Mouse (Mus musculus): ENCODE results near the gene Capg. TPM values are rescaled to one million over a fixed set of nuclear protein-coding genes. Genes with fewer than 3 reads are reported as not detected.
A peak's percentile ranks its signal among the peaks of the same experiment; 100 is the strongest.

Gene Capg
- polyA plus RNA-seq (2016; fragmentation: Nextera tagmentation; extraction: Ambion mirVana) = 25.9 and 28.0 TPM in 2 replicates

GRCm38 (mm10) chr6:72544283-72544987 lies at the start of gene Capg:
Capg (plus strand) TSS chr6:72544391.
- Histone ChIP-seq H3K4me3 (peak within 1 kb of the TSS; percentile 22), H3K4me1 (peaks cover 7% of the 10 kb centered on the region; the same call in 1 of the 2 replicates), H3K36me3 (no peaks in the 10 kb centered on the region), H3K9ac (no peak within 1 kb of the TSS), H3K9me3 (no peaks in the 10 kb centered on the region), H3K27me3 (no peaks in the 10 kb centered on the region), H3K4me2 (replicated peaks) (peak within 1 kb of the TSS; percentile 45), H3K27ac (peak within 1 kb of the TSS; percentile 65; the same call in 1 of the 2 replicates)
- WGBS = 9% methylated on average over 23 of the region's 23 CpGs
- ATAC-seq (ENCODE audit: insufficient number of reproducible peaks, insufficient read depth, low FRiP score, low TSS enrichment) = no peak; the same call in 1 of the 2 replicates

GRCm38 (mm10) chr6:72498950-72499349 lies 45.2 kb upstream of the Capg start:
- Histone ChIP-seq H3K27me3 (no peaks in the 10 kb centered on the region), H3K4me3 (no peak overlapping the region), H3K9ac (no peak overlapping the region), H3K27ac (no peak overlapping the region), H3K4me1 (0 out of 2 replicates have a peak, but pooled peaks cover 4% of the 10 kb centered on the region), H3K9me3 (no peaks in the 10 kb centered on the region), H3K4me2 (replicated peaks) (no peak overlapping the region), H3K36me3 (no peaks in the 10 kb centered on the region)
- 50% methylated on average over 5 of the region's 5 CpGs for WGBS
- ATAC-seq (ENCODE audit: insufficient number of reproducible peaks, insufficient read depth, low FRiP score, low TSS enrichment) = no peak

- Histone ChIP-seq H3K9me3 (no peaks in the 10 kb centered on the region), H3K4me3 (no peak overlapping the region), H3K36me3 (no peaks in the 10 kb centered on the region), H3K4me1 (0 out of 2 replicates have a peak, but pooled peaks cover 5% of the 10 kb centered on the region), H3K9ac (no peak overlapping the region), H3K4me2 (replicated peaks) (no peak overlapping the region), H3K27me3 (no peaks in the 10 kb centered on the region), H3K27ac (no peak overlapping the region)
- no peak for ATAC-seq (ENCODE audit: insufficient number of reproducible peaks, insufficient read depth, low FRiP score, low TSS enrichment)
Measured at GRCm38 (mm10) chr6:72503309-72503708, 40.9 kb upstream of the Capg start.

- WGBS = 84% methylated on average over 2 of the region's 2 CpGs
- no peak for ATAC-seq (ENCODE audit: insufficient number of reproducible peaks, insufficient read depth, low FRiP score, low TSS enrichment)
- Histone ChIP-seq H3K9me3 (no peaks in the 10 kb centered on the region), H3K9ac (no peak overlapping the region), H3K27ac (no peak overlapping the region), H3K4me3 (no peak overlapping the region), H3K36me3 (no peaks in the 10 kb centered on the region), H3K27me3 (no peaks in the 10 kb centered on the region), H3K4me1 (0 out of 2 replicates have a peak, but pooled peaks cover 7% of the 10 kb centered on the region), H3K4me2 (replicated peaks) (no peak overlapping the region)
Measured at GRCm38 (mm10) chr6:72503939-72504338, 40.3 kb upstream of the Capg start.

GRCm38 (mm10) chr6:72506104-72506503 lies 38.1 kb upstream of the Capg start:
- no peak for ATAC-seq (ENCODE audit: insufficient number of reproducible peaks, insufficient read depth, low FRiP score, low TSS enrichment)
- H3K4me2 ChIP-seq (replicated peaks) = no peak overlapping the region
- no peaks in the 10 kb centered on the region for H3K9me3 ChIP-seq

GRCm38 (mm10) chr6:72508596-72508995 lies 35.6 kb upstream of the Capg start:
- ATAC-seq (ENCODE audit: insufficient number of reproducible peaks, insufficient read depth, low FRiP score, low TSS enrichment) = no peak
- Histone ChIP-seq H3K9me3 (no peaks in the 10 kb centered on the region), H3K27ac (peak overlapping the region; percentile 32; the same call in 1 of the 2 replicates), H3K9ac (no peak overlapping the region), H3K27me3 (no peaks in the 10 kb centered on the region), H3K4me3 (no peak overlapping the region), H3K36me3 (no peaks in the 10 kb centered on the region), H3K4me1 (peaks cover 23% of the 10 kb centered on the region; the same call in 1 of the 2 replicates), H3K4me2 (replicated peaks) (no peak overlapping the region)
- WGBS = 71% methylated on average over 4 of the region's 4 CpGs

More at GRCm38 (mm10) chr6:72506104-72506503, 38.1 kb upstream of the Capg start:
- H3K4me1 ChIP-seq = 0 out of 2 replicates have a peak, but pooled peaks cover 8% of the 10 kb centered on the region
- no peak overlapping the region for H3K4me3 ChIP-seq
- no peaks in the 10 kb centered on the region for H3K27me3 ChIP-seq
- WGBS = 66% methylated on average over 1 of the region's 1 CpGs
- no peaks in the 10 kb centered on the region for H3K36me3 ChIP-seq
- no peak overlapping the region for H3K27ac ChIP-seq
- H3K9ac ChIP-seq = no peak overlapping the region

- ATAC-seq (ENCODE audit: insufficient number of reproducible peaks, insufficient read depth, low FRiP score, low TSS enrichment) = no peak
- 82% methylated on average over 2 of the region's 2 CpGs for WGBS
- no peak overlapping the region for H3K27ac ChIP-seq
Measured at GRCm38 (mm10) chr6:72509872-72510435, 34.2 kb upstream of the Capg start.

GRCm38 (mm10) chr6:72510686-72511421 lies 33.3 kb upstream of the Capg start:
- Histone ChIP-seq H3K9me3 (no peaks in the 10 kb centered on the region), H3K27ac (peak overlapping the region; percentile 36; the same call in 1 of the 2 replicates), H3K36me3 (no peaks in the 10 kb centered on the region), H3K4me2 (replicated peaks) (no peak overlapping the region), H3K4me3 (no peak overlapping the region), H3K4me1 (peaks cover 19% of the 10 kb centered on the region; the same call in 1 of the 2 replicates), H3K9ac (no peak overlapping the region), H3K27me3 (no peaks in the 10 kb centered on the region)
- WGBS = 68% methylated on average over 6 of the region's 6 CpGs
- no peak for ATAC-seq (ENCODE audit: insufficient number of reproducible peaks, insufficient read depth, low FRiP score, low TSS enrichment)

More at GRCm38 (mm10) chr6:72509872-72510435, 34.2 kb upstream of the Capg start:
- Histone ChIP-seq H3K4me2 (replicated peaks) (no peak overlapping the region), H3K4me1 (peaks cover 19% of the 10 kb centered on the region; the same call in 1 of the 2 replicates), H3K9me3 (no peaks in the 10 kb centered on the region), H3K36me3 (no peaks in the 10 kb centered on the region), H3K27me3 (no peaks in the 10 kb centered on the region), H3K9ac (no peak overlapping the region), H3K4me3 (no peak overlapping the region)

- no peaks in the 10 kb centered on the region for H3K9me3 ChIP-seq
- H3K4me1 ChIP-seq = peaks cover 19% of the 10 kb centered on the region; the same call in 1 of the 2 replicates
- H3K36me3 ChIP-seq = no peaks in the 10 kb centered on the region
- H3K27ac ChIP-seq = peak overlapping the region; percentile 84
- peak overlapping the region; percentile 61 for H3K9ac ChIP-seq
- peak overlapping the region; percentile 26 for H3K4me3 ChIP-seq
- WGBS = 5% methylated on average over 33 of the region's 33 CpGs
- H3K4me2 ChIP-seq (replicated peaks) = peak overlapping the region; percentile 56
- H3K27me3 ChIP-seq = no peaks in the 10 kb centered on the region
- peak; percentile 66 for ATAC-seq (ENCODE audit: insufficient number of reproducible peaks, insufficient read depth, low FRiP score, low TSS enrichment)
Measured at GRCm38 (mm10) chr6:72512386-72513070, 31.7 kb upstream of the Capg start.

GRCm38 (mm10) chr6:72513071-72513440 lies 31.1 kb upstream of the Capg start:
- ATAC-seq (ENCODE audit: insufficient number of reproducible peaks, insufficient read depth, low FRiP score, low TSS enrichment) = no peak
- no peaks in the 10 kb centered on the region for H3K27me3 ChIP-seq
- peak overlapping the region; percentile 84 for H3K27ac ChIP-seq
- peaks cover 19% of the 10 kb centered on the region; the same call in 1 of the 2 replicates for H3K4me1 ChIP-seq
- H3K4me2 ChIP-seq (replicated peaks) = peak overlapping the region; percentile 56
- peak overlapping the region; percentile 61; the same call in 1 of the 2 replicates for H3K9ac ChIP-seq
- WGBS = 52% methylated on average over 7 of the region's 7 CpGs
- H3K9me3 ChIP-seq = no peaks in the 10 kb centered on the region
- H3K36me3 ChIP-seq = no peaks in the 10 kb centered on the region
- peak overlapping the region; percentile 26 for H3K4me3 ChIP-seq

GRCm38 (mm10) chr6:72515644-72516043 lies 28.5 kb upstream of the Capg start:
- H3K9ac ChIP-seq = no peak overlapping the region
- peaks cover 36% of the 10 kb centered on the region for H3K4me1 ChIP-seq
- WGBS = 93% methylated on average over 6 of the region's 6 CpGs
- H3K36me3 ChIP-seq = no peaks in the 10 kb centered on the region
- no peak overlapping the region for H3K4me3 ChIP-seq
- no peak overlapping the region for H3K27ac ChIP-seq
- H3K4me2 ChIP-seq (replicated peaks) = no peak overlapping the region
- no peak for ATAC-seq (ENCODE audit: insufficient number of reproducible peaks, insufficient read depth, low FRiP score, low TSS enrichment)
- no peaks in the 10 kb centered on the region for H3K27me3 ChIP-seq
- no peaks in the 10 kb centered on the region for H3K9me3 ChIP-seq

Data from embryonic facial prominence, embryonic 12.5 days (tissue).